Mouse (Mus musculus) cerebellum, adult 8-10 months (tissue): ENCODE measurements around the gene Rexo4.

Experiments
- DNase-seq: peaks from one replicate; pipeline ENCODE4 v3.0.0; 2022

Rexo4 gene

GRCm38 (mm10) chr2:26909387-26909784, 54.8 kb downstream of the Rexo4 start:
- no peak for DNase-seq

- DNase-seq = no peak
Observed at GRCm38 (mm10) chr2:26908710-26909386, 55.3 kb downstream of the Rexo4 start.

GRCm38 (mm10) chr2:26907109-26907508, 57.1 kb downstream of the Rexo4 start:
- no peak for DNase-seq

DNA sequence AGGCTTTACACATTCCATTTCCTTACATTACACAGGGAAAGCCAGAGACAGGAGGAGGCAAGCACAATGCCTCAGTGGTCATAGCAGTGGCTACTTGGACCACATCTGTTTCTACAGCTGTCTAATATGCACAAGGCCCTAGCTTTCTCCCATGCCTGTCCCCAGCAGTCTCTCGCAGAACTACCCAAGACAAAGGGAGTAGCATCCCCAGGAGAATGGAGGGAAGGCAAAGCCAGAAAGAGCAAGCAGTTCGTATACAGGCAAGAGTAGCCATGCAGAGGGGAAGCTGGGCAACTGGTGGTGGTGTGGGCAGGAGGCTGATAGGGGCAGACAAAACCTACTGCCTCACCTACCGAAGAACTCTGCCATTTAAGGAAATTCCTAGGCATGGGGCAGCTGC, 57.8 kb downstream of the Rexo4 start:
- DNase-seq = no peak

- DNase-seq = no peak
Observed at GRCm38 (mm10) chr2:26905936-26906335, 58.2 kb downstream of the Rexo4 start.
